Mouse (Mus musculus) right cerebral cortex, postnatal 4 days (tissue): ENCODE data around the gene Ppbp.
"Not testable (repeated sequence)": the region's sequence is repeated elsewhere in the genome, so short reads cannot be mapped to it uniquely, and the experiment has no call there.

Experiments
- DNase-seq: peaks from one replicate; pipeline ENCODE4 v3.0.0-alpha.2; 2022

Gene Ppbp

DNA sequence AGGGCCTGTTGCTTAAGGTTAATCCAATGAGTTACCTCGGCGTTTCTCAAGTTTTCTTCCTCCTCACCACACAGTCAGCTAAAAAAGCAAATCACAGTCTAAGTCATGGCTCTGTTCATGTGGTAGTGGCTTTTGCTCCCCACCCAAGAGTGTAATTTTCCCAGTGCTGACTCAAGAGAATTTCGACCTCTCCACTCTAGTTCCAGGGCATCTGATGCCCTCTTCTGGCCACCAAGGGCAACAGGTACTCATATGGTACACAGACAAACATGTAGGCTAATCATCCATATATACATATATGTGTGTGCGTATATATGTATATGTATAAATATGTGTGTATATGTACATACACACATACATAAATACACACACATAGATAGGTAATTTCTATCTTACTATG, 19.8 kb downstream of the Ppbp start:
- no peak for DNase-seq

DNA sequence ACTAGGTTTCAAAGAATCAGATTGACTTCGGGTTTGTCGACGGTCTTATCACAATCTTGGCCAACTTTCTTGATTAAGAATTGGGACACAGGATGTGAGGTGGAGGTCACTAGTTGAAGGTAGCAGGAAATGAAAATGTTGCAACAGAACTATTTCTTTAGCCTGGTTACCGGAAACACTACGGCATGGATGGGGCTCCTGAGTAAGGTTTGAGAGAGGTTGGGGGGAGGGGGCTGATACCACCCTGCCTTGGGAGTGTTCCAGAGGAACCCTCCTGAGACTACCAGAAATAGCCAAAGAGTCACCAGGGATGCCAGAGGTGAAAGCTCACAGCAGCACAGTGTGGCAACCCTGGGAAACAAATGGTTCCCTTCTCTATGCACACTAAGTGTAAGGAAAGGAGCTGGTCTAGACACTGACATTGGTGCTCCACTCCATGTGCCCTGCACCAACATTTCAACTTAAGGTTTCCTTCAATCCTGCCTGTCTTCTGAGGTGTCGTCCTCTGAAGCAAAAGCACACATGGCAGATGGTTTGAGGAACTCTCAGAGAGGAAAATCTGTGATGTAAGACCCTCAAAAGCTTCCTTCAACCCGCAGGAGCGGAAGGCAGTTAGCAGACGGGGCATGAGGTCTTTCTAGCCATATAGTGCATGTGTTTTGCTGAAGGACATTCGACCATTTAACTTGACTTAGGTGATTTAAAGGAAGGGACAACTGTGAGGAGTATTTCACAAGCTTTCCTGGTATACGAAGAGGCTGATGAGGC, 21.2 kb downstream of the Ppbp start:
- no peak for DNase-seq

DNA sequence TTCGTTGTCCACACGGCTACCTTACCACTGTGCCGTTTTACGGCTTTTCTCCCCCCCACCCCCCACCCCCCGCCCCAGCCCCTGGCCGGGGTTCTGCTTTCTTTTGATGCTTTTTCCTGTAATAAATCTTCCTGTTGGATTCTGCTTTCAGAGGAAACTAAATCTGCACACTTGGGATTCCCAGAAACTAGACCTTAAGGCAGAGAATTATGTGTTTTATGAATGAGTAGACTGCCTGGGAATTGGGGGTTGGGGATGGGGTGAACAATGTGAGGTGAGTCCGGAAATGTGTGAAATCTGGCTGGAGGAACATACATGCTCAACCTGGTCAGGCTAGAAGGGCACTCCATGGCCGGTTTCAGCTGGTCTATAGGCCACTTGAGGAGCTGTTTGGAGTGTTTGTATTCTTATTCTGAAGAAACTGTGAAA, 21.8 kb downstream of the Ppbp start:
- DNase-seq = no peak

DNA sequence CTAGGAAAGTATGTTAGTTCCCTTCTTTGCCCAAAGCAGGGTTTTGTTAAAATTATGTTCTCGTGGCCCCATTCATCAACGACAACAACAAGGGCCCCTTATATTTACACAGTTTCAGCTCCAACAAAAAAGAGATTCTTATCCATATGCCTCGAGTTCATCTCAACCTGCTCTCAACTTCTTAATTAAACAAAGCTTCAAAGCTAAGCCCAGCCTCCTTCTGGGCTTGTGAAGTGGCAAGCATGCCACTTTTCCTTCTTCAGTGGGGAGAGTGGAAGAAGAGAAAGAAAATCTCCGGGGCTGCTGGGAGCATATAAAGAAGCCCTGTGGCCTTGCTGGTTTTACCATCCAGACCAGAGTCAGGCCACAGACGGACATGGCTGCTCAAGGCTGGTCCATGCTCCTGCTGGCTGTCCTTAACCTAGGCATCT, 25.9 kb downstream of the Ppbp start, which contains the start of gene Cxcl15:
TSS of gene Cxcl15 (plus strand) at position 340 of the 431 bp plus-strand sequence.
- no peak for DNase-seq

DNA sequence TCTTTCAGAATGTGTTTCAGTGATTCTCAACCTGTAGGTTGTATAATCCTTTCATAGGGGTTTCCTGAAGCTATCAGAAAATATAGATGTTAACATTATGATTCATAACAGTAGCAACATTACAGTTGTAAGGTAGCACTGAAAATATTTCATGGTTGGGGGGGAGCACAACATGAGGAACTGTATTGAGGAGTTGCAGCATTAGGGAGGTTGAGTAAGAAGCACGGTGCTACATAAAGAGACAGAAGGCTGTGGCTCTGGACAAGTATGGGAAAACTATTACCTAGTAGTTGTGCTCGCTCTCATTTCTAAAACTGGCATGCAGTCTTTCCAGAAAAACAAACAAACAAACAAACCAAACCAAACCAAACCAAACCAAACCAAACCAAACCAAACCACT, 27.1 kb downstream of the Ppbp start:
- DNase-seq = not testable (repeated sequence)

DNA sequence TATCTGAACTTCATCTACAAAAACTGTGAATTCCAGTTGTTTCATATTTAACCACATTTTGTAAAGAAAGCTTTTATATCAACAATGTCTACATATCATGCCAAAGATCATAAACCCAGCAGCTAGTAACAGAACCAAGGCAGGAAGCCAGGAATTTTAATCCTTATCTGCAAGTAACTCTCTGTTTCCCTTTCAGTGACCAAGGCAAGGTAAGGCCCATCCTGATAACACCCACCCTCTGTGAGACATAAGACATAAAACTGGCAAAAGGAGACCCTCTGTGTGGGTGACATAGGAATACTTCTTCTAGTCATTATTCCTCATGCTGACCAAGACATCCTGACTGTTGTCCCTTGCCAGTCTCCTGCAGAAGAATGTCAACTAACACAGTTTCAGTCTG, 36.3 kb downstream of the Ppbp start:
- DNase-seq = no peak

DNA sequence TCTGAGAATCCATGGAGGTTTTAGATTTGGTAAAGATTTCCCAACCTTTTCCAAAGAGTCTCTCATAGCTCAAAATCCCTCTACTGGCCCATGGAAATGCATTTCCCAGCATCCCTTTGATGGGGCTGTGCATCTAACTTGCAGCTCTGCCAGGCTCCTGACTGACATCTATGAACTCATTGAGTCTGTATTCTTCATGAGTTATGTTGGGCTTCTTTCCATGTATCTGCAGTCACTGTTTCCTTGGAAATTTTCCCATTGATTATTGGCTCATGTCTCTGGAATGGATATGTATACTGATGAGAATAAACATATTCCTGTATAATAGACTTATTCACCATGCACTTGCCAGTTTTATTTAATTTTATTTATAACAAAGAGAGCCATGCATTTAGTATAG, 37.7 kb downstream of the Ppbp start:
- DNase-seq = no peak

DNA sequence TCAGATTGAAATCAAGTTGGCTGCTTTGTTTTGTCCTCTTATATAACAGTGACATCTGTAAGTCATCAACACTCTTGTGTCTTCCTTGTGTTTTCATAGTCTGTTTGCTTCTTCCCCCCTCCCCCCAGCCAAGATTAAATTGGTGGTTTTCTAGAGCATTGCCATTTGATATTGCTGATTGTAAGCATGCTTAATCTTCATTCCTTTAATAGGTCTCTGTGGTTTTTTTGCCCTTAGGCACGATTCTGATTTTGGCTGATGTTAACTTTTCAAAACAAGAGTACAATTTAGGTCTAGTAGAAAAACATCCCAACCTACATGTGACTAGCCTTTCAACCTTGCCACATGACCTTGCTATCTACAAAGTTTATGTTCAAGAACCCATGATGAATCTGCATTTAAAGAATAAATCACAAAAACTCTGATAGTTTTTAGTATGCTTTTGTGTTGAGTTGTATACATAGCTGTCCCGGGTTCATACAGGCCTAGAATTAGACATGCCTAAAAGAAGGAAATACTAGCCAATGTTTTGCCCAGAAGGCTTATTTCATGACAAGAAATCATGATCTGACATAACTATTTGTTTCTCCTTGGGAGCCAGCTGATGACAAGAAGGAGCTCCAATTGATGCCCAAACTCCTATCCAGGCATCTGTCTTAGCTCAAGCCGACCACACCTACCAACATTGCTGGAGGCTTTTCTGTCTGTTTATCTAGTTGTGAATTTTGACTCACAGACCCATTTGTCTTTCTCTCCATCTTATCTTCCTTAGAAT, 39.0 kb downstream of the Ppbp start:
- no peak for DNase-seq
